27 mouse cellular contexts compared by ENCODE assay signal in the genomic region with DNA sequence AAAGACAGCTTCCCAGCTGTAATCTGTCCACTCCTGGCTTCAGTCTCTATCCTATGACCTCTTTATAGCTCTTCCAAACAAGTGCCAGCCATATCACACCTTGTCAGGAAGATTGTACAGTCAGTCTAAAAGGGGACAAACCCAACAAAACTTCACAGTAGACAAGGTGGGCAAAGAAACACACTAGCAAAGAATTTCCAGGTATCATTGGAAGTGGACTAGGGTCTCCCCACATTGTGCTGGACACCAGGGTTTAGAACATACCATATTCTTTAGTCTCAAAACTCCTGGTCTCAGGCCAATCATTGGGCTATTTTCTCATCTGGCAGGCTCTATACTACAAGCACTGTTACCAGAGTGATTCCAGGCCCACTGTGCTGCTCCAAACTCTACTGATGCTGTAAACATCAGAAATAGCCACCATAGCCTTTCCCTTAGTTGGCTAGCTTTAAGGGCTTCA.
"Had no signal": no experiment of that assay in that cellular context is flagged by ENCODE, and none has a peak within 500 bp of the region (broad histone marks: within the 10 kb centered on the region; RNA-seq: fewer than 3 reads in every experiment).

No protein-coding gene starts in this region.

- H3K9me3 ChIP-seq: forebrain, embryonic 15.5 days; heart, embryonic 13.5 days; heart, embryonic 15.5 days; hindbrain, embryonic 10.5 days; hindbrain, embryonic 13.5 days; hindbrain, embryonic 15.5 days; kidney, embryonic 15.5 days; limb, embryonic 10.5 days; limb, embryonic 12.5 days; liver, embryonic 13.5 days; liver, embryonic 15.5 days had no signal

- H3K9ac ChIP-seq: forebrain, embryonic 15.5 days; forebrain, postnatal 0 days; heart, embryonic 13.5 days; heart, embryonic 15.5 days; hindbrain, embryonic 13.5 days; hindbrain, embryonic 15.5 days; kidney, embryonic 15.5 days; limb, embryonic 12.5 days; liver, embryonic 13.5 days; liver, embryonic 15.5 days; liver, postnatal 0 days had no signal

- H3K27me3 ChIP-seq: forebrain, embryonic 15.5 days; heart, embryonic 13.5 days; heart, embryonic 15.5 days; hindbrain, embryonic 13.5 days; hindbrain, embryonic 15.5 days; kidney, embryonic 15.5 days; limb, embryonic 12.5 days; liver, embryonic 13.5 days; liver, embryonic 15.5 days had no signal

- H3K27ac ChIP-seq: forebrain, embryonic 15.5 days; heart, embryonic 13.5 days; heart, embryonic 15.5 days; hindbrain, embryonic 10.5 days; hindbrain, embryonic 13.5 days; hindbrain, embryonic 15.5 days; hindbrain, postnatal 0 days; kidney, embryonic 15.5 days; kidney, postnatal 0 days; layer of hippocampus, adult 2 months; left cerebral cortex, adult 2 months; limb, embryonic 10.5 days; limb, embryonic 12.5 days; liver, embryonic 13.5 days; liver, embryonic 15.5 days had no signal

- H3K36me3 ChIP-seq: forebrain, embryonic 15.5 days; heart, embryonic 13.5 days; heart, embryonic 15.5 days; hindbrain, embryonic 10.5 days; hindbrain, embryonic 13.5 days; hindbrain, embryonic 15.5 days; kidney, embryonic 15.5 days; limb, embryonic 10.5 days; limb, embryonic 12.5 days; liver, embryonic 13.5 days; liver, embryonic 15.5 days had no signal

- ATAC-seq: forebrain, embryonic 15.5 days; forebrain, postnatal 0 days; hindbrain, postnatal 0 days; intestine, embryonic 16.5 days; liver, postnatal 0 days had no signal

- H3K4me1 ChIP-seq: forebrain, embryonic 15.5 days; heart, embryonic 13.5 days; heart, embryonic 15.5 days; hindbrain, embryonic 10.5 days; hindbrain, embryonic 13.5 days; hindbrain, embryonic 15.5 days; kidney, embryonic 15.5 days; liver, embryonic 13.5 days; liver, embryonic 15.5 days had no signal

- DNase-seq: forebrain, postnatal 0 days; gastrocnemius, postnatal 14 days; gastrocnemius, postnatal 36 days; kidney, adult 11 months; kidney, adult 2 months; kidney, adult 9 months; kidney, postnatal 14 days; kidney, postnatal 36 days; liver; liver, embryonic 13.5 days; liver, postnatal 0 days had no signal

- H3K4me2 ChIP-seq: forebrain, embryonic 15.5 days; heart, embryonic 13.5 days; heart, embryonic 15.5 days; hindbrain, embryonic 13.5 days; hindbrain, embryonic 15.5 days; kidney, embryonic 15.5 days; limb, embryonic 12.5 days; liver, embryonic 11.5 days; liver, embryonic 13.5 days; liver, embryonic 15.5 days had no signal

- H3K4me3 ChIP-seq: forebrain, embryonic 15.5 days; heart, embryonic 13.5 days; heart, embryonic 15.5 days; hindbrain, embryonic 10.5 days; hindbrain, embryonic 13.5 days; hindbrain, embryonic 15.5 days; kidney, embryonic 15.5 days; layer of hippocampus, adult 2 months; left cerebral cortex, adult 2 months; limb, embryonic 10.5 days; limb, embryonic 12.5 days; liver, embryonic 13.5 days; liver, embryonic 15.5 days had no signal
